Mouse (Mus musculus): Measurements from ENCODE around the gene Ppm1n. TPM values are rescaled to one million over a fixed set of nuclear protein-coding genes. Genes with fewer than 3 reads are reported as not detected.
A peak's percentile ranks its signal among the peaks of the same experiment; 100 is the strongest.

Ppm1n gene
- polyA plus RNA-seq, 1 experiment from 2014 or later, result 0.19 TPM

- Histone ChIP-seq H3K27ac (no peak overlapping the region), H3K4me1 (0 out of 2 replicates have a peak, but pooled peaks cover 2% of the 10 kb centered on the region), H3K27me3 (no peaks in the 10 kb centered on the region), H3K4me2 (no peak overlapping the region), H3K9ac (no peak overlapping the region), H3K9me3 (no peaks in the 10 kb centered on the region), H3K4me3 (no peak overlapping the region), H3K36me3 (peaks cover 3% of the 10 kb centered on the region; the same call in 1 of the 2 replicates)
- ATAC-seq (ENCODE audit: insufficient number of reproducible peaks, low FRiP score, low TSS enrichment, low read depth), result peak; percentile 78
- WGBS, result 0% methylated on average over 1 of the region's 1 CpGs
Observed at GRCm38 (mm10) chr7:19239423-19239822, 40.4 kb downstream of the Ppm1n start.

DNA sequence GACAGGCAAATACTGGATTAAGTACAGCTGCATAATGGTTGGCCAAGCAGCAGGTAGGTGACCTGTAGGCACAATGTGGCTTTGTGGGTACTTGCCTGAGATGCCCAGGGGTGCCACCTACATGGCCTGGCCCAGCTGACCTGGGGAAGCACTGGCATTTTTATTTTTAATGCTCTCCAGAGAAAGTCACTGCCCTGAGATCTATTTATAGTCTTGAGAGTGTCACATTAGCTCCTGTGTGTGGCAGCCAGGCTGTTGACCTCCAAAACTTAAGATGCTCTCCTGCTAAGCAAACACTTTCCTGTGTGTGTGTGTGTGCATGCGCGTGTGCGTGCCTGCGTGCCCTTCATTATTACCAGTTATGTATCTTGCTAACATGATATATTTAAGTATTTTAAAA, 41.5 kb downstream of the Ppm1n start:
- Histone ChIP-seq H3K36me3 (peaks cover 3% of the 10 kb centered on the region; the same call in 1 of the 2 replicates), H3K4me3 (no peak overlapping the region), H3K9me3 (no peaks in the 10 kb centered on the region), H3K27me3 (no peaks in the 10 kb centered on the region), H3K9ac (no peak overlapping the region), H3K4me2 (no peak overlapping the region), H3K27ac (no peak overlapping the region), H3K4me1 (0 out of 2 replicates have a peak, but pooled peaks cover 2% of the 10 kb centered on the region)
- 95% methylated on average over 4 of the region's 4 CpGs for WGBS
- ATAC-seq (ENCODE audit: insufficient number of reproducible peaks, low FRiP score, low TSS enrichment, low read depth), result no peak

DNA sequence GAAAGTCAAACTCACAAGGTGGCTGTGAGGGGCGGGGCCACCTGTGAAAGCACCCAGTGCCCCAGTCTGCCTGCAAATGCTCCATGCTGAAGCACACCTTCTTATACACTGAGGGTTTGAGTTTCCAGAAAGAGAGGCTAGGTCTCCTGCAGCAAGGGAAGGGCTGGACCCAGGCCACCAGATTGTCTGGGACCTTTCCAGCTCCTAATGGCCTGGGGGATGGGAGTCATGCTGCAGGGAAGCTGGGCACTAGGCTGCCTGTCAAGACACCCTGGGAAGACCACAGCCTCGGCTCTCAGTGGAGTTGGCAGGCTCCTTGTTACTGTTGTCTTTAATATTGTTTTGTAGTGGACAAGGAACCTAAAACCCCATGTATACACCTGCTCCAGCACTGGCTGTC, 43.5 kb downstream of the Ppm1n start:
- Histone ChIP-seq H3K27me3 (no peaks in the 10 kb centered on the region), H3K4me1 (0 out of 2 replicates have a peak, but pooled peaks cover 4% of the 10 kb centered on the region), H3K27ac (no peak overlapping the region), H3K9ac (no peak overlapping the region), H3K9me3 (no peaks in the 10 kb centered on the region), H3K4me2 (no peak overlapping the region), H3K4me3 (no peak overlapping the region), H3K36me3 (peaks cover 3% of the 10 kb centered on the region; the same call in 1 of the 2 replicates)
- WGBS, result 64% methylated on average over 2 of the region's 2 CpGs
- ATAC-seq (ENCODE audit: insufficient number of reproducible peaks, low FRiP score, low TSS enrichment, low read depth), result no peak

DNA sequence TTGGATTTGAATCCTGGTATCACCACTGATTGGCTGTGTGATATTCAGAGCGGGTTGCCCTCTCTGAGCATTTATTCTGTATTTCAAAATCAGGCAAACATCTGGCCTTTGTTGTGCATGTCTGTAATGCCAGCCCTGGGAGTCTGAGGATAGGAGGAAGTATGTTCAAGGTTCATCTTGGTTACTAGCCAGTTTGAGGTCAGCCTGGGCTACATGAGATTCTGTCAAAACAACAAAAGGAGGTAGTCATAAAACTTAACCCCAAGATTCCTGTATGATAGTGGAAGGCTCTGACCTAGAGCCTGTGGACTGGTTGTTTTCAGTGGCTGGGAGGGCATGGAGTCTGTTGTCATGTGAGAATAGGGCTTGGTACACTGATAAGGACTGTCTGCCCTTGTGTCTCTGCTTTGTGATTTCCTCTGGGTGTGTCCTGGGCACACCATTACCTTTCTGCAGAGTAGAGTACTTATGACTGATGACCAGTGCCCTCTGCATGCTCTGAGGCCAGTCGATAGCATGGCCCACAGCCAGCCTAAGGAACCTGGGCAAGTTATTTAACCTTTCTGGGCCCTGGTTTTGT, 44.7 kb downstream of the Ppm1n start:
- Histone ChIP-seq H3K27ac (no peak overlapping the region), H3K9me3 (no peaks in the 10 kb centered on the region), H3K9ac (no peak overlapping the region), H3K36me3 (peaks cover 11% of the 10 kb centered on the region; the same call in 1 of the 2 replicates), H3K27me3 (no peaks in the 10 kb centered on the region), H3K4me3 (no peak overlapping the region), H3K4me2 (no peak overlapping the region), H3K4me1 (0 out of 2 replicates have a peak, but pooled peaks cover 4% of the 10 kb centered on the region)
- 88% methylated on average over 2 of the region's 2 CpGs for WGBS
- no peak for ATAC-seq (ENCODE audit: insufficient number of reproducible peaks, low FRiP score, low TSS enrichment, low read depth)

DNA sequence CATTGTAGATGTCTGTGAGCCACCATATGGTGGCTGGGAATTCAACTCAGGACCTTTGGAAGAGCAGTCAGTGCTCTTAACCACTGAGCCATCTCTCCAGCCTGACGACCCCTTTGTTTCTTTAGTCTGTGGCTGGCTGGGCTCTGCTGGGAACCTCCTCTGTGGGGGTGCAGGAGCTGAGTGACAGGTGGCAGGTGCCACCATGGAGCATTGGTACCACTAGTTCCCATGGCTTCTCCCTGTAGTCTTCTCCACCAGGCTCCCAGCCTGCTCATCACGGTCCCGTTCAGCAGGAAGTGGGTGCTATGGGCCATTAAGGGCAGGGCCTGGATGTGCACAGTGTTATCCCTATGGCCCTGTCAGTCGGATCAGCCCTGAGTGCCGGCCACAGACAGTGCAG, 45.2 kb downstream of the Ppm1n start:
- peaks cover 11% of the 10 kb centered on the region; the same call in 1 of the 2 replicates for H3K36me3 ChIP-seq
- ATAC-seq (ENCODE audit: insufficient number of reproducible peaks, low FRiP score, low TSS enrichment, low read depth), result no peak
- no peak overlapping the region for H3K9ac ChIP-seq
- no peaks in the 10 kb centered on the region for H3K27me3 ChIP-seq
- H3K4me2 ChIP-seq, result no peak overlapping the region
- WGBS, result 75% methylated on average over 5 of the region's 5 CpGs
- 0 out of 2 replicates have a peak, but pooled peaks cover 7% of the 10 kb centered on the region for H3K4me1 ChIP-seq
- no peak overlapping the region for H3K27ac ChIP-seq
- H3K4me3 ChIP-seq, result no peak overlapping the region
- no peaks in the 10 kb centered on the region for H3K9me3 ChIP-seq

DNA sequence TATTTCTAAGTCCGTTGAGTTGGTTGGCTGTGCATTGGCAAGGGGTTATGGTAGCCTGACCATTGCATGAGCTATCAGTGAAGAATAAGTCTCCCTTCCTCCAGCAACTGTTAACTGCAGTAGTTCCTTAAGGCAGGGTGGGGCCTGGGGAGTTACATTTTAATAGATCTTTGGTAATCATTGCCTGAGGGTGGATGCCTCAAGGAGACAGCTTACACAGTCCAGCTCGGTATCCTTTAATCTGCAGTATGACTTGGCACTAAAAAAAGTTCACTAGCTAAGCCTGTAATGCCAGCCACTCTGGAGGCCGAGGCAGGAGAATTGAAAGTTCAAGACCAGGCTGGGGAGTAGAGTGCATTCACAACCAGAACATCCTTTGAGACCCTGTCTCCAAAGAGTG, 48.0 kb downstream of the Ppm1n start:
- peaks cover 16% of the 10 kb centered on the region for H3K4me1 ChIP-seq
- H3K4me2 ChIP-seq, result no peak overlapping the region
- H3K36me3 ChIP-seq, result peaks cover 11% of the 10 kb centered on the region; the same call in 1 of the 2 replicates
- no peaks in the 10 kb centered on the region for H3K9me3 ChIP-seq
- H3K4me3 ChIP-seq, result no peak overlapping the region
- H3K27me3 ChIP-seq, result no peaks in the 10 kb centered on the region
- no peak overlapping the region for H3K27ac ChIP-seq
- WGBS, result 86% methylated on average over 3 of the region's 3 CpGs
- H3K9ac ChIP-seq, result no peak overlapping the region
- no peak for ATAC-seq (ENCODE audit: insufficient number of reproducible peaks, low FRiP score, low TSS enrichment, low read depth)

DNA sequence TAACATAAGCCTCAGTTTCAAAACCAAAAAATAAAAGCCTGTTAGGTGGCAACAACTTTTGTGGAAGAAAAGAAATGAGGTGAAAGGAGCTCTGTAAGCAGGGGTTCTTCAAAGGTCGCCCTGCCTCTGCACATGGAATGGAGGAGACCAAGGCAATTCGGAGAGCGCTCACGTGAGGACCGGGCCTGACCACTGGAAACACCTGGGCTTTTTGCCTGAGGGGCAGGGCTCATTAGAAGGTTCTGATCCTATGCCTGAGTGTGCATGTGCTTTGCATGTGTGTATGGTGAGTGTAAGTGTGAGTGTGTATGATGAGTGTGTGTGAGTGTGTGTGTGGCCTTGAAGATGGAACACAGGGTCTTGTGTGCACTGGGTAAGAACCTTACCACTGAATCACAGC, 49.0 kb downstream of the Ppm1n start:
- H3K27ac ChIP-seq, result no peak overlapping the region
- no peak for ATAC-seq (ENCODE audit: insufficient number of reproducible peaks, low FRiP score, low TSS enrichment, low read depth)
- no peak overlapping the region for H3K9ac ChIP-seq
- no peak overlapping the region for H3K4me2 ChIP-seq
- H3K36me3 ChIP-seq, result peaks cover 11% of the 10 kb centered on the region; the same call in 1 of the 2 replicates
- H3K4me3 ChIP-seq, result no peak overlapping the region
- H3K27me3 ChIP-seq, result no peaks in the 10 kb centered on the region
- 88% methylated on average over 5 of the region's 5 CpGs for WGBS
- H3K4me1 ChIP-seq, result peaks cover 16% of the 10 kb centered on the region
- no peaks in the 10 kb centered on the region for H3K9me3 ChIP-seq

DNA sequence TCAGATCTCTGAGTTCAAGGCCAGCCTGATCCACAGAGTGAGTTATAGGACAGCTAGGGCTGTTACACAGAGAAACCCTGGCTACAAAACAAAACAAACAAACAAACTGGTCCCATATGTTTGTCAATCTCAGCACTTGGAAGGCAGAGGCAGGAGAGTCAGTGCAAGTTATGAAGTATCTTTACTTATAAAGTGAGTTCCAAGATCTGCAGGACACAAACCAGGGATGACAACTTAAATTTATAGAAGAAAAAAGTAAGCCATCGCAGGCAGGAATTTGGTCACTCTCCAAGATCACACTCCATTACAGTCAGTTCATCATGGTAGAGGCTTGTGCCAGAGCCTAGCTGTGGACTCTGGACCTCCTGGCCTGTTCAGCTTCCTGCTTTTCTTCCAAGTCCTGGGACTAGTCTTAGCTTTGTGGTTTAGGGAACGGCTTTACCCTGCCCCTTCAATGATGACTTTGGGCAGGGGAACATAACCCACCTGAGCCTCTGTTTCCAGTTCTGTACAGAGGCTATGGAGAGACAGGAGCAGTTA, 49.8 kb downstream of the Ppm1n start:
- Histone ChIP-seq H3K27ac (no peak overlapping the region), H3K9me3 (no peaks in the 10 kb centered on the region), H3K4me3 (no peak overlapping the region), H3K4me2 (no peak overlapping the region), H3K36me3 (peaks cover 11% of the 10 kb centered on the region; the same call in 1 of the 2 replicates), H3K9ac (no peak overlapping the region), H3K27me3 (no peaks in the 10 kb centered on the region), H3K4me1 (peaks cover 16% of the 10 kb centered on the region)
- no peak for ATAC-seq (ENCODE audit: insufficient number of reproducible peaks, low FRiP score, low TSS enrichment, low read depth)
- WGBS, result 91% methylated on average over 2 of the region's 2 CpGs

- H3K36me3 ChIP-seq, result peaks cover 14% of the 10 kb centered on the region; the same call in 1 of the 2 replicates
- H3K27me3 ChIP-seq, result no peaks in the 10 kb centered on the region
- no peak for ATAC-seq (ENCODE audit: insufficient number of reproducible peaks, low FRiP score, low TSS enrichment, low read depth)
- H3K4me3 ChIP-seq, result peak overlapping the region; percentile 70
- WGBS, result 36% methylated on average over 5 of the region's 5 CpGs
- H3K4me1 ChIP-seq, result peaks cover 16% of the 10 kb centered on the region
- peak overlapping the region; percentile 71 for H3K4me2 ChIP-seq
- no peaks in the 10 kb centered on the region for H3K9me3 ChIP-seq
- peak overlapping the region; percentile 47; the same call in 1 of the 2 replicates for H3K9ac ChIP-seq
- peak overlapping the region; percentile 99; the same call in 1 of the 2 replicates for H3K27ac ChIP-seq
Observed at GRCm38 (mm10) chr7:19229404-19229803, 50.5 kb downstream of the Ppm1n start.

GRCm38 (mm10) chr7:19228793-19229148, 51.1 kb downstream of the Ppm1n start:
- peak overlapping the region; percentile 71 for H3K4me2 ChIP-seq
- under 1% methylated on average over 14 of the region's 14 CpGs for WGBS

DNA sequence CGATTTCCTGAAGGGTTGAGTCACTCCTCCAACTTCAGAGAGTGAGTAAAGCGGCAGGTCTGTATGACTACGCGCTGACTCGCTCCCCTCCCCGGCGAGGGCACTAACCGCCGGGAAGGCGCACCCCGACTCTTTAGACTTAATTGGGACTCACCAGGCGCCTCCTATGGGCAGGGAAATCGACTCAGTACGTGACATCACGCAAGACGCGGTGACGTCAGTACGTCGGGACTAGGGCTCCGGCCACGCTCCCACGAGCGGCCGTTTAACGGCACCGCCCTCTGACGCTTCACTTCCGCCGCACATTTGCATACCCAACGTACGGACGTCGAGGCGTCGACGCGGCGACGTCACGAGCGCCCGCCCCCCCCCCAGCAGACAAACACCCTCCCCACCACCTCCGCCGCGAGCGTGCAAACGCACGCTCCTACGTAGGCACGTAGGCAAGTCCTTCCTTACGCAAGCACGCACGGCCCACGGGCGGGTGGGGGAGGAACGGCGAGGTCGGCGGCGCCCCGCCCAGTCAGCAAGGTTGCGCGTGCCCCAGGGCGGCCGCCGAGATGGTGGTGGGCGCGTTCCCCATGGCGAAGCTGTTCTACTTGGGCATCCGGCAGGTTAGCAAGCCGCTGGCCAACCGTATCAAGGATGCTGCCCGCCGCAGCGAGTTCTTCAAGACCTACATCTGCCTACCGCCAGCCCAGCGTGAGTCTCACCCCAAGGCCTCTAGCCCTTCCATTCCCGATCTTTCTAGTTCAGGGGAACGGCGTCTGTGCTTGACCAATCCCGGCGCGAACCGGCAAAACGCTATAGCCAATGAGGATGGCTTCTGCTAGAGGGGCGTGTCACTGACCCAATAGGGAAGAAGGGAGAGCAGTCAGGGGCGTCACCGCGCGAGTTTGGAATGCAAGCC, 51.7 kb downstream of the Ppm1n start, which contains the start of gene Opa3:
Opa3 (plus strand) TSS at position 452 of the 910 bp plus-strand sequence.
- Histone ChIP-seq H3K27me3 (no peaks in the 10 kb centered on the region), H3K9ac (peak within 1 kb of the TSS; percentile 63), H3K9me3 (no peaks in the 10 kb centered on the region), H3K27ac (peak within 1 kb of the TSS; percentile 99), H3K4me2 (peak within 1 kb of the TSS; percentile 71), H3K4me3 (peak within 1 kb of the TSS; percentile 70), H3K4me1 (peaks cover 16% of the 10 kb centered on the region), H3K36me3 (peaks cover 14% of the 10 kb centered on the region; the same call in 1 of the 2 replicates)
- under 1% methylated on average over 88 of the region's 91 CpGs for WGBS
- peak; percentile 96 for ATAC-seq (ENCODE audit: insufficient number of reproducible peaks, low FRiP score, low TSS enrichment, low read depth)

More at GRCm38 (mm10) chr7:19228793-19229148, 51.1 kb downstream of the Ppm1n start:
- Histone ChIP-seq H3K9ac (peak overlapping the region; percentile 47), H3K27me3 (no peaks in the 10 kb centered on the region), H3K9me3 (no peaks in the 10 kb centered on the region), H3K4me3 (peak overlapping the region; percentile 70), H3K36me3 (peaks cover 14% of the 10 kb centered on the region; the same call in 1 of the 2 replicates), H3K4me1 (peaks cover 16% of the 10 kb centered on the region), H3K27ac (peak overlapping the region; percentile 99)
- ATAC-seq (ENCODE audit: insufficient number of reproducible peaks, low FRiP score, low TSS enrichment, low read depth), result no peak
